In genomic region chr10:33366521-33366920, GRCm38 (mm10) we compare ENCODE assay signal across 13 mouse cellular contexts.
"Had no signal": no experiment of that assay in that cellular context is flagged by ENCODE, and none has a peak within 500 bp of the region (broad histone marks: within the 10 kb centered on the region; RNA-seq: fewer than 3 reads in every experiment).

No protein-coding gene starts in this region.

- ATAC-seq: midbrain, embryonic 16.5 days had no signal

- DNase-seq: lung, adult 18-20 months; lung, embryonic 14.5 days; lung, postnatal 10 days; lung, postnatal 4 days; midbrain, embryonic 14.5 days; retina, postnatal 1 day; right cerebral cortex, postnatal 25 days; right cerebral cortex, postnatal 4 days; spleen, adult 18-20 months; thymus, adult 2 months; thymus, postnatal 25 days; thymus, postnatal 4 days had no signal
